Mouse (Mus musculus) MEL (cell line): ENCODE measurements around the gene Hoxb2. TPM values are rescaled to one million over a fixed set of nuclear protein-coding genes. Genes with fewer than 3 reads are reported as not detected.

ENCODE experiments used
- DNase-seq: peaks from one replicate; pipeline ENCODE4 v3.0.0; 2011; ENCODE audit warnings: low read depth, low spot score
- H3K27ac ChIP-seq: 2 replicates; pipeline ENCODE4 v1.5.1; 2012; ENCODE audit warnings: low read depth, mild to moderate bottlenecking, control low read depth, low read length, moderate library complexity; ENCODE audit not compliant: control insufficient read depth
- H3K27me3 ChIP-seq, 2 experiments: fragments of 150-350 bp in 1 of 2; sonication (generic) in 1 of 2; 2 replicates each; pipeline ENCODE4 v1.6.1; 2012; ENCODE audit warnings: low read length in 2 of 2, mild to moderate bottlenecking in 2 of 2, improper control_type of control experiment in 1 of 2, moderate library complexity in 1 of 2; ENCODE audit not compliant: insufficient read depth in 2 of 2, control insufficient read depth in 1 of 2
- H3K36me3 ChIP-seq, 2 experiments: 2 replicates each; pipeline ENCODE4 v1.6.1; 2012 to 2014; ENCODE audit warnings: low read length in 2 of 2, improper control_type of control experiment in 1 of 2, inconsistent platforms in 1 of 2, mild to moderate bottlenecking in 1 of 2; ENCODE audit not compliant: insufficient read depth in 2 of 2, control insufficient read depth in 1 of 2
- H3K4me1 ChIP-seq, 2 experiments: fragments of 150-350 bp in 1 of 2; sonication (generic) in 1 of 2; 2 replicates each; pipeline ENCODE4 v1.6.1; 2012; ENCODE audit warnings: low read length in 2 of 2, improper control_type of control experiment in 1 of 2, mild to moderate bottlenecking in 1 of 2; ENCODE audit not compliant: insufficient read depth in 2 of 2, control insufficient read depth in 1 of 2
- H3K4me3 ChIP-seq, 2 experiments: fragments of 150-350 bp in 1 of 2; sonication (generic) in 1 of 2; 2 replicates each; pipeline ENCODE4 v1.5.1; 2012; ENCODE audit warnings: low read depth in 2 of 2, low read length in 2 of 2, mild to moderate bottlenecking in 2 of 2, moderate library complexity in 2 of 2, control low read depth in 1 of 2, improper control_type of control experiment in 1 of 2; ENCODE audit not compliant: control insufficient read depth in 1 of 2, insufficient read depth in 1 of 2
- H3K79me2 ChIP-seq: 2 replicates; pipeline ENCODE4 v1.6.1; 2012; ENCODE audit warnings: mild to moderate bottlenecking, low read length, moderate library complexity; ENCODE audit not compliant: control insufficient read depth, poor library complexity, insufficient read depth
- H3K9ac ChIP-seq: 2 replicates; pipeline ENCODE4 v1.6.1; 2012; ENCODE audit warnings: low read depth, mild to moderate bottlenecking, control low read depth, low read length, moderate library complexity; ENCODE audit not compliant: control insufficient read depth, poor library complexity, severe bottlenecking
- H3K9me3 ChIP-seq: fragments of 150-350 bp; sonication (generic); replicated peaks from 2 replicates; pipeline ENCODE4 v1.6.1; 2012; ENCODE audit warnings: mild to moderate bottlenecking, low read length, improper control_type of control experiment, moderate library complexity; ENCODE audit not compliant: insufficient read depth
- BHLHE40 ChIP-seq: IDR thresholded peaks from 2 replicates; pipeline ENCODE4 v1.6.1; 2012; ENCODE audit warnings: low read depth, mild to moderate bottlenecking, inconsistent platforms, low read length, improper control_type of control experiment, borderline replicate concordance
- CHD1 ChIP-seq: IDR thresholded peaks from 2 replicates; pipeline ENCODE4 v1.6.1; 2012; ENCODE audit warnings: low read depth, mild to moderate bottlenecking, inconsistent platforms, low read length, improper control_type of control experiment
- CTCF ChIP-seq, 3 experiments: IDR thresholded peaks in 2 of 3; conservative IDR thresholded peaks in 1 of 3; 2 replicates each; pipeline ENCODE4 v1.5.1; 2011 to 2012; ENCODE audit warnings: low read length in 3 of 3, low read depth in 2 of 3, mild to moderate bottlenecking in 2 of 3, improper control_type of control experiment in 1 of 3, inconsistent platforms in 1 of 3, mixed read lengths in 1 of 3, moderate library complexity in 1 of 3; ENCODE audit not compliant: control insufficient read depth in 1 of 3, insufficient read depth in 1 of 3, poor library complexity in 1 of 3, severe bottlenecking in 1 of 3
- ELF1 ChIP-seq: IDR thresholded peaks from 2 replicates; pipeline ENCODE4 v1.6.1; 2014; ENCODE audit warnings: low read depth, mild to moderate bottlenecking, inconsistent platforms, low read length, improper control_type of control experiment, moderate library complexity
- ETS1 ChIP-seq: IDR thresholded peaks from 2 replicates; pipeline ENCODE4 v1.6.1; 2012; ENCODE audit warnings: low read depth, mild to moderate bottlenecking, inconsistent platforms, low read length, improper control_type of control experiment, moderate library complexity
- GABPA ChIP-seq: IDR thresholded peaks from 2 replicates; pipeline ENCODE4 v1.6.1; 2012; ENCODE audit warnings: low read depth, mild to moderate bottlenecking, inconsistent platforms, low read length, improper control_type of control experiment, moderate library complexity
- JUND ChIP-seq: IDR thresholded peaks from 2 replicates; pipeline ENCODE4 v1.6.1; 2011; ENCODE audit warnings: low read depth, mild to moderate bottlenecking, improper control_type of control experiment, low read length
- KAT2A ChIP-seq: conservative IDR thresholded peaks from 2 replicates; pipeline ENCODE4 v1.6.1; 2012; ENCODE audit warnings: low read depth, low read length, improper control_type of control experiment, inconsistent platforms
- MAFK ChIP-seq: IDR thresholded peaks from 2 replicates; pipeline ENCODE4 v1.6.1; 2011; ENCODE audit warnings: low read depth, mild to moderate bottlenecking, low read length, improper control_type of control experiment, borderline replicate concordance
- MAX ChIP-seq: IDR thresholded peaks from 2 replicates; pipeline ENCODE4 v1.6.1; 2011; ENCODE audit warnings: low read length, improper control_type of control experiment
- MAZ ChIP-seq: IDR thresholded peaks from 2 replicates; pipeline ENCODE4 v1.6.1; 2012; ENCODE audit warnings: low read depth, mild to moderate bottlenecking, inconsistent platforms, low read length, improper control_type of control experiment
- MXI1 ChIP-seq: IDR thresholded peaks from 2 replicates; pipeline ENCODE4 v1.6.1; 2011; ENCODE audit warnings: mild to moderate bottlenecking, low read depth, low read length, improper control_type of control experiment
- MYB ChIP-seq: IDR thresholded peaks from 2 replicates; pipeline ENCODE4 v1.6.1; 2011; ENCODE audit warnings: mild to moderate bottlenecking, low read depth, low read length, improper control_type of control experiment
- MYC ChIP-seq: IDR thresholded peaks from 2 replicates; pipeline ENCODE4 v1.6.1; 2011; ENCODE audit warnings: low read depth, mild to moderate bottlenecking, low read length, improper control_type of control experiment, moderate library complexity
- NELFE ChIP-seq: IDR thresholded peaks from 2 replicates; pipeline ENCODE4 v1.6.1; 2011; ENCODE audit warnings: low read depth, low read length, improper control_type of control experiment
- NRF1 ChIP-seq: IDR thresholded peaks from 2 replicates; pipeline ENCODE4 v1.6.1; 2014; ENCODE audit warnings: low read depth, mild to moderate bottlenecking, inconsistent platforms, low read length, improper control_type of control experiment, moderate library complexity; ENCODE audit not compliant: poor library complexity, insufficient read depth, severe bottlenecking
- POLR2A ChIP-seq, 2 experiments: IDR thresholded peaks; 2 replicates each; pipeline ENCODE4 v1.6.1; 2011 to 2012; ENCODE audit warnings: low read length in 2 of 2, mild to moderate bottlenecking in 2 of 2, control low read depth in 1 of 2, improper control_type of control experiment in 1 of 2, low read depth in 1 of 2, moderate library complexity in 1 of 2; ENCODE audit not compliant: control insufficient read depth in 1 of 2, insufficient read depth in 1 of 2, poor library complexity in 1 of 2
- POLR2AphosphoS2 ChIP-seq: IDR thresholded peaks from 2 replicates; pipeline ENCODE4 v1.6.1; 2011; ENCODE audit warnings: low read length, improper control_type of control experiment
- POLR2AphosphoS5 ChIP-seq: IDR thresholded peaks from 2 replicates; pipeline ENCODE4 v1.6.1; 2012; ENCODE audit warnings: low read depth, borderline replicate concordance, mild to moderate bottlenecking, inconsistent platforms, low read length, moderate library complexity, mixed read lengths
- RAD21 ChIP-seq: IDR thresholded peaks from 2 replicates; pipeline ENCODE4 v1.6.1; 2011; ENCODE audit warnings: mild to moderate bottlenecking, low read depth, low read length, improper control_type of control experiment
- SIN3A ChIP-seq: IDR thresholded peaks from 2 replicates; pipeline ENCODE4 v1.6.1; 2012; ENCODE audit warnings: low read length, improper control_type of control experiment, inconsistent platforms
- SMC3 ChIP-seq: IDR thresholded peaks from 2 replicates; pipeline ENCODE4 v1.6.1; 2011; ENCODE audit warnings: low read depth, low read length, improper control_type of control experiment
- TCF12 ChIP-seq: IDR thresholded peaks from 2 replicates; pipeline ENCODE4 v1.6.1; 2014; ENCODE audit warnings: low read depth, mild to moderate bottlenecking, inconsistent platforms, low read length, improper control_type of control experiment, moderate library complexity
- USF1 ChIP-seq: IDR thresholded peaks from 2 replicates; pipeline ENCODE4 v1.6.1; 2014; ENCODE audit warnings: low read depth, mild to moderate bottlenecking, inconsistent platforms, low read length, improper control_type of control experiment, moderate library complexity
- USF2 ChIP-seq, 2 experiments: IDR thresholded peaks; 2 replicates each; pipeline ENCODE4 v1.6.1; 2011 to 2012; ENCODE audit warnings: improper control_type of control experiment in 2 of 2, low read length in 2 of 2, borderline replicate concordance in 1 of 2, inconsistent platforms in 1 of 2, low read depth in 1 of 2, mild to moderate bottlenecking in 1 of 2; ENCODE audit not compliant: insufficient read depth in 1 of 2
- ZMIZ1 ChIP-seq: IDR thresholded peaks from 2 replicates; pipeline ENCODE4 v1.6.1; 2012; ENCODE audit warnings: low read depth, mild to moderate bottlenecking, inconsistent platforms, low read length, improper control_type of control experiment, moderate library complexity
- polyA plus RNA-seq, 2 experiments: library from polyadenylated mRNA; stranded (reverse) in 1 of 2; unstranded in 1 of 2; fragments of >175 nt in 1 of 2; fragments of >200 nt in 1 of 2; gene quantifications; 2 replicates each; pipeline versions ENCODE4 v1.2.1 to v1.2.4; 2012; ENCODE audit warnings: low replicate concordance in 2 of 2, low read depth in 1 of 2; ENCODE audit not compliant: insufficient read length in 2 of 2, insufficient read depth in 1 of 2, missing spikeins in 1 of 2
- total RNA-seq: library from RNA; depleted of rRNA; stranded (reverse); fragments of 300-350 nt; gene quantifications from 2 replicates; pipeline ENCODE4 v1.2.3, GENCODE M21; 2012

The Hoxb2 gene
- total and polyA plus RNA-seq, 3 experiments = not detected

DNA sequence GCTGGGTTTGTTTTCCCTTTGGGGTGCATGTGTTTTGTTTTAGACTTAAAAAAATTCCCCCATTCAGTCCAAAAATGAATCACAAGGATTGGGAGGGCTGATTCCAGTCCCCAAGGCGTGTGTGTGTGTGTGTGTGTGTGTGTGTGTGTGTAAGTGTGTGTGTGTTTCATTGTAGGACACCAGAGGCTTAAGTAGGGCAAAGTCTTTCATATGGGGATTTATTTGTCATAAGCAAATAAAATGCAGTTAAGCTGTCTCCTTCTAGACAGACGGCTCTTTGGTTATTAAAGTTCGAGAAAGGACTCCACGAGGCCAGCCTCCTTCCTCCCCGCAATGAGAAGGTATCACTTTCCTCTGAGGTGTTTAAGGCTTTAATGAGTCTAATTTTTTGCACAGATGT lies 28.5 kb upstream of the Hoxb2 start:
- Histone ChIP-seq H3K9me3 (no peaks in the 10 kb centered on the region), H3K36me3 (no peaks in the 10 kb centered on the region), H3K27ac (no peak overlapping the region)
- TF ChIP-seq MAX = no peak
- no peak for TF ChIP-seq ZMIZ1
- no peak for TF ChIP-seq MYC
- TF ChIP-seq RAD21 = no peak
- TF ChIP-seq USF2 (IDR thresholded peaks at IDR 0.05; ENCODE audit: borderline replicate concordance in 1 of 2, insufficient read depth in 1 of 2, low read depth in 1 of 2, low read length in 2 of 2) = no peak
- no peak for TF ChIP-seq ETS1
- TF ChIP-seq POLR2A (IDR thresholded peaks at IDR 0.05; ENCODE audit: control insufficient read depth in 1 of 2, insufficient read depth in 1 of 2, low read depth in 1 of 2, low read length in 2 of 2, poor library complexity in 1 of 2) = no peak
- TF ChIP-seq, all 39 proteins: peak for 0
- Histone ChIP-seq H3K4me1 (no peaks in the 10 kb centered on the region), H3K4me3 (no peak overlapping the region), H3K79me2 (no peaks in the 10 kb centered on the region), H3K9ac (no peak overlapping the region), H3K27me3 (peaks cover 5 to 6% of the 10 kb centered on the region in 2 experiments)
- DNase-seq = no peak

DNA sequence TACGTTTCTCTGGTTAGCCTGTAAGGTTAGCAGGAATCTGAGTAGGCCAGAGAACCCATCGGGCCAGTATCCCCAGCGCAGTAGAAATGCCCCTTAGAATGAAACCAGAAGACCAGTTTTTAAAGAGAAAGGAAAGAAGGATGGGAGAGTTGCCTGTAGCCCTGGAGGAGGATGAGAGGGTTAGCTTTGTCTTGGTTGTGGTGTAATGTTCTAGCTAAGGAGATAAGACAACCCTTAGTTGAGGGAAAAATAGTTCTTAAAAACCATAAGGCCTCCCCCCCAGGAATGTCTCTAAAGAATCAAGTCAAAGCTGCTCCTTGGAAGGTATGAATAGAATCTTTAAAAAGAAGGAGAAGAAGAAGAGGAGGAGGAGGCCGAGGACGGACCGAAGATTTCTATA lies 27.6 kb upstream of the Hoxb2 start:
- H3K9me3 ChIP-seq = no peaks in the 10 kb centered on the region
- DNase-seq = no peak
- H3K27me3 ChIP-seq = peaks cover 5 to 9% of the 10 kb centered on the region in 2 experiments
- no peaks in the 10 kb centered on the region for H3K4me1 ChIP-seq
- no peak overlapping the region for H3K27ac ChIP-seq
- H3K79me2 ChIP-seq = no peaks in the 10 kb centered on the region
- no peak overlapping the region for H3K4me3 ChIP-seq
- TF ChIP-seq MAZ (no peak), CHD1 (no peak), ELF1 (no peak), MYB (no peak), SIN3A (no peak), SMC3 (no peak), NELFE (no peak)
- TF ChIP-seq, all 39 proteins: peak for 0
- no peaks in the 10 kb centered on the region for H3K36me3 ChIP-seq
- no peak overlapping the region for H3K9ac ChIP-seq

DNA sequence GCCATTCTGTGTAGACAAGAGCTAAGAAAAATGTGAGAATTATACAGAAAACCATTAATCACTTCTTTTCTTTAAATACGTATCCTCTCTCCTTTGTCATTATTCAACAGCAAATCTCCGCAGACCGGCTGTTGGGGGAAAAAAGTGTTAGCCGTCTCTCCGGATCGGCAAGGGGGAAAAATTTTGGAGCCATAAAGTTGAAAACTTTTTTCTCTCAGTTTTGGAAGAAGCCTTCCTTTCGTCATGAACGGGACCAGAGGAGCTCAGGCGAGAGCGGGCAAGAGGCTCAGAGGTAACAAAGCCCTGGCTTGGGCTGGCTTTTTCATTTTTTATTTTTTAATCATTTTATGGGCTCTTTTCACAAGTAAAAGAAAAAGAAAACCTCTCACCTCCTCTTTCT lies 27.2 kb upstream of the Hoxb2 start, which contains the start of gene Hoxb3:
TSS of gene Hoxb3 (plus strand) at position 173 of the 400 bp plus-strand sequence.
- Histone ChIP-seq H3K9me3 (no peaks in the 10 kb centered on the region), H3K4me3 (no peak within 1 kb of the TSS), H3K9ac (no peak within 1 kb of the TSS), H3K36me3 (no peaks in the 10 kb centered on the region), H3K27ac (no peak within 1 kb of the TSS), H3K79me2 (no peaks in the 10 kb centered on the region), H3K27me3 (peaks cover 5 to 9% of the 10 kb centered on the region in 2 experiments), H3K4me1 (no peaks in the 10 kb centered on the region)
- DNase-seq = no peak
- TF ChIP-seq MAZ (no peak), GABPA (no peak), POLR2A (IDR thresholded peaks at IDR 0.05; ENCODE audit: control insufficient read depth in 1 of 2, insufficient read depth in 1 of 2, low read depth in 1 of 2, low read length in 2 of 2, poor library complexity in 1 of 2) (no peak), KAT2A (no peak), MXI1 (no peak), MYB (no peak), POLR2AphosphoS2 (no peak), TCF12 (no peak), USF1 (no peak), MAX (no peak), ETS1 (no peak), JUND (no peak), BHLHE40 (no peak), NRF1 (no peak), SIN3A (no peak), SMC3 (no peak), POLR2AphosphoS5 (no peak), CTCF (IDR thresholded peaks at IDR 0.05 in 2 of 3, conservative IDR thresholded peaks at IDR 0.05 in 1 of 3; ENCODE audit: control insufficient read depth in 1 of 3, insufficient read depth in 1 of 3, low read depth in 2 of 3, low read length in 3 of 3, poor library complexity in 1 of 3, severe bottlenecking in 1 of 3) (no peak), MAFK (no peak)
